Mouse (Mus musculus): Measurements from ENCODE around the gene Calhm1. TPM values are rescaled to one million over a fixed set of nuclear protein-coding genes. Genes with fewer than 3 reads are reported as not detected.

Calhm1 gene
- total RNA-seq, 2 experiments from 2014 or later, result not detected

Other genes starting within 250 kb of the Calhm1 start
- 10 to 100 TPM in 1 of 2 experiments, 1 to 10 TPM in 1; 7.6 to 12.2 TPM for gene Ina, start 129.6 kb downstream of the Calhm1 start, total RNA-seq (2021)
- 10 to 100 TPM; 73.1 to 77.3 TPM for gene Nt5c2, start 129.1 kb downstream of the Calhm1 start, total RNA-seq (2021)
- gene Pcgf6, start 93.3 kb downstream of the Calhm1 start, total RNA-seq (2021), result 1 to 10 TPM; 8.6 to 8.9 TPM
- 1 to 10 TPM; 4.4 to 4.8 TPM for gene Taf5, start 76.5 kb downstream of the Calhm1 start, total RNA-seq (2021)
- 1,000 to 10,000 TPM; 1,198 to 1,276 TPM for gene Usmg5, start 53.6 kb downstream of the Calhm1 start, total RNA-seq (2021)
- 10 to 100 TPM; 18.9 to 20.5 TPM for gene Pdcd11, start 53.5 kb downstream of the Calhm1 start, total RNA-seq (2021)
- 1 to 10 TPM; 3.5 to 4.9 TPM for gene Calhm2, start 6.0 kb downstream of the Calhm1 start, total RNA-seq (2021)
- gene Calhm3, start 13.5 kb upstream of the Calhm1 start, total RNA-seq (2021), result not detected
- 10 to 100 TPM; 13.6 to 19.4 TPM for gene Neurl1a, start 34.6 kb upstream of the Calhm1 start, total RNA-seq (2021)